In genomic region chr5:17689121-17689520, GRCm38 (mm10) we compare ENCODE assay signal across 11 mouse cellular contexts.
DNase-seq lines count a peak whose midpoint lies in the region; ATAC-seq and TF ChIP-seq lines count a peak whose summit lies in the region.
"Had no signal": no experiment of that assay in that cellular context is flagged by ENCODE, and none has a peak within 500 bp of the region (broad histone marks: within the 10 kb centered on the region; RNA-seq: fewer than 3 reads in every experiment).

No protein-coding gene starts in this region.

- H3K27ac ChIP-seq in kidney, adult 2 months (ENCODE audit: insufficient read depth, low read depth, low read length) = no peak overlapping the region
- no peak overlapping the region for H3K27ac ChIP-seq in kidney, embryonic 16.5 days (ENCODE audit: low read length)
- H3K27ac ChIP-seq in intestine, embryonic 16.5 days (ENCODE audit: low read length) = no peak overlapping the region
- H3K27ac ChIP-seq in forebrain, embryonic 12.5 days = no peak overlapping the region
- H3K27ac ChIP-seq: midbrain, embryonic 15.5 days had no signal

- H3K27me3 ChIP-seq in kidney, adult 2 months (replicated peaks; ENCODE audit: control insufficient read depth, insufficient read depth, low read length) = no peaks in the 10 kb centered on the region
- no peaks in the 10 kb centered on the region for H3K27me3 ChIP-seq in kidney, embryonic 16.5 days (ENCODE audit: insufficient read depth, low read length)
- H3K27me3 ChIP-seq in intestine, embryonic 16.5 days (replicated peaks; ENCODE audit: control insufficient read depth, insufficient read depth, low read length) = no peaks in the 10 kb centered on the region
- no peaks in the 10 kb centered on the region for H3K27me3 ChIP-seq in forebrain, embryonic 12.5 days
- H3K27me3 ChIP-seq: midbrain, embryonic 15.5 days had no signal

- DNase-seq in kidney, adult 2 months = peak; percentile 4
- DNase-seq in gastrocnemius, postnatal 14 days = peak; percentile 31
- peak; percentile 2 for DNase-seq in ovary, postnatal 36 days (ENCODE audit: low spot score)
- DNase-seq in cerebellum, postnatal 25 days = no peak
- DNase-seq in thymus, postnatal 14 days = no peak
- DNase-seq: right cerebral cortex, postnatal 25 days had no signal

- ATAC-seq in kidney, embryonic 16.5 days (ENCODE audit: low FRiP score, low TSS enrichment) = no peak
- ATAC-seq in intestine, embryonic 16.5 days = peak; percentile 50
- no peak for ATAC-seq in forebrain, embryonic 12.5 days (ENCODE audit: low FRiP score)
- ATAC-seq: inflammation-experienced regulatory T-cells, adult 6 months; midbrain, embryonic 15.5 days had no signal

- no peaks in the 10 kb centered on the region for H3K4me1 ChIP-seq in kidney, adult 2 months (ENCODE audit: control insufficient read depth, insufficient read depth, low read length)
- no peaks in the 10 kb centered on the region; the same call in 1 of the 2 replicates for H3K4me1 ChIP-seq in kidney, embryonic 16.5 days (ENCODE audit: insufficient read depth, low read length)
- H3K4me1 ChIP-seq in intestine, embryonic 16.5 days (ENCODE audit: control insufficient read depth, insufficient read depth, low read length) = no peaks in the 10 kb centered on the region
- H3K4me1 ChIP-seq in forebrain, embryonic 12.5 days = no peaks in the 10 kb centered on the region
- H3K4me1 ChIP-seq: midbrain, embryonic 15.5 days had no signal

- H3K36me3 ChIP-seq in kidney, adult 2 months (ENCODE audit: control insufficient read depth, insufficient read depth, low read length) = no peaks in the 10 kb centered on the region
- no peaks in the 10 kb centered on the region for H3K36me3 ChIP-seq in kidney, embryonic 16.5 days (ENCODE audit: insufficient read depth, low read length)
- no peaks in the 10 kb centered on the region for H3K36me3 ChIP-seq in intestine, embryonic 16.5 days (ENCODE audit: control insufficient read depth, insufficient read depth, low read length)
- H3K36me3 ChIP-seq in forebrain, embryonic 12.5 days (replicated peaks) = no peaks in the 10 kb centered on the region
- H3K36me3 ChIP-seq: midbrain, embryonic 15.5 days had no signal

- intact Hi-C loops in gastrocnemius, postnatal 14 days (cut with DNase I; ENCODE audit: low total_unique reads) = no loop called here

- no peak overlapping the region for H3K4me3 ChIP-seq in kidney, adult 2 months (ENCODE audit: insufficient read depth, low read depth, low read length)
- H3K4me3 ChIP-seq in kidney, embryonic 16.5 days (ENCODE audit: low read length) = no peak overlapping the region
- H3K4me3 ChIP-seq in intestine, embryonic 16.5 days (ENCODE audit: low read length) = no peak overlapping the region
- no peak overlapping the region for H3K4me3 ChIP-seq in forebrain, embryonic 12.5 days (replicated peaks)
- H3K4me3 ChIP-seq: midbrain, embryonic 15.5 days had no signal

- no peak for TF ChIP-seq POLR2A in kidney, adult 2 months (IDR thresholded peaks at IDR 0.05; ENCODE audit: low read depth, low read length)

- no peak overlapping the region for H3K9ac ChIP-seq in kidney, embryonic 16.5 days (replicated peaks; ENCODE audit: low read length)
- no peak overlapping the region for H3K9ac ChIP-seq in intestine, embryonic 16.5 days (ENCODE audit: low read depth, low read length)
- H3K9ac ChIP-seq in forebrain, embryonic 12.5 days = no peak overlapping the region
- H3K9ac ChIP-seq: midbrain, embryonic 15.5 days had no signal

- H3K4me2 ChIP-seq in kidney, embryonic 16.5 days (replicated peaks; ENCODE audit: low read depth, low read length) = no peak overlapping the region
- H3K4me2 ChIP-seq in intestine, embryonic 16.5 days (ENCODE audit: low read depth, low read length) = no peak overlapping the region
- no peak overlapping the region for H3K4me2 ChIP-seq in forebrain, embryonic 12.5 days
- H3K4me2 ChIP-seq: midbrain, embryonic 15.5 days had no signal

- TF ChIP-seq CTCF in kidney, adult 2 months (conservative IDR thresholded peaks at IDR 0.05; ENCODE audit: insufficient read depth, insufficient read length, low read depth, low read length) = no peak

- WGBS in kidney, adult 2 months = 56% methylated on average over 2 of the region's 2 CpGs
- 49% methylated on average over 2 of the region's 2 CpGs for WGBS in kidney, embryonic 16.5 days
- WGBS in intestine, embryonic 16.5 days = 53% methylated on average over 2 of the region's 2 CpGs
- WGBS in forebrain, embryonic 12.5 days = 76% methylated on average over 2 of the region's 2 CpGs

- H3K9me3 ChIP-seq in kidney, embryonic 16.5 days (ENCODE audit: low read length) = no peaks in the 10 kb centered on the region
- H3K9me3 ChIP-seq in intestine, embryonic 16.5 days (ENCODE audit: control insufficient read depth, low read length) = no peaks in the 10 kb centered on the region
- no peaks in the 10 kb centered on the region for H3K9me3 ChIP-seq in forebrain, embryonic 12.5 days
- H3K9me3 ChIP-seq: midbrain, embryonic 15.5 days had no signal

Comparison
In these comparisons a context has a peak if more than half of its experiments do, and no peak if none do; other contexts are left out.
1. DNase-seq: peak in kidney, adult 2 months (single experiment), gastrocnemius, postnatal 14 days (single experiment) and ovary, postnatal 36 days (single experiment); none in cerebellum, postnatal 25 days (0 of 2) and thymus, postnatal 14 days (single experiment).